Mouse (Mus musculus) embryonic fibroblast, embryonic 13.5 days (primary cell): ENCODE data around the gene Rrbp1.

ENCODE experiments used
- CTCF ChIP-seq: IDR thresholded peaks from 2 replicates; pipeline ENCODE4 v1.5.1; 2011; ENCODE audit warnings: mild to moderate bottlenecking, control low read depth, low read length, moderate library complexity, borderline replicate concordance; ENCODE audit not compliant: insufficient read depth
- POLR2A ChIP-seq: IDR thresholded peaks from 2 replicates; pipeline ENCODE4 v1.6.1; 2011; ENCODE audit warnings: low read depth, mild to moderate bottlenecking, control low read depth, low read length, moderate library complexity

GRCm38 (mm10) chr2:143946399-143946798 lies 64.7 kb downstream of the Rrbp1 start:
- no peak for TF ChIP-seq POLR2A
- no peak for TF ChIP-seq CTCF
